Mouse (Mus musculus) forebrain, embryonic 11.5 days (tissue): ENCODE measurements around the gene Baiap2. TPM values are rescaled to one million over a fixed set of nuclear protein-coding genes. Genes with fewer than 3 reads are reported as not detected.

Experiments used
- ATAC-seq: fragments of 200-750 bp; cut with Nextera tagmentation; replicated peaks from 2 replicates; pipeline ENCODE4 v1.8.0; 2017; ENCODE audit warnings: moderate TSS enrichment; ENCODE audit not compliant: low FRiP score
- DNase-seq: peaks from one replicate; pipeline ENCODE4 v3.0.0-alpha.2; 2017; ENCODE audit warnings: low spot score
- H3K27ac ChIP-seq: fragments of 300-500 bp; sonication (generic); 2 replicates; pipeline ENCODE4 v1.5.1; 2014; ENCODE audit warnings: low read depth, low read length
- H3K27me3 ChIP-seq: fragments of 300-500 bp; sonication (generic); 2 replicates; pipeline ENCODE4 v1.6.1; 2014; ENCODE audit warnings: mild to moderate bottlenecking, low read length, mixed read lengths; ENCODE audit not compliant: control insufficient read depth, insufficient read depth
- H3K36me3 ChIP-seq: fragments of 300-500 bp; sonication (generic); 2 replicates; pipeline ENCODE4 v1.6.1; 2014; ENCODE audit warnings: mild to moderate bottlenecking, low read length, moderate library complexity, mixed read lengths; ENCODE audit not compliant: control insufficient read depth, insufficient read depth
- H3K4me1 ChIP-seq: fragments of 300-500 bp; sonication (generic); replicated peaks from 2 replicates; pipeline ENCODE4 v1.6.1; 2014; ENCODE audit warnings: low read length, mixed read lengths; ENCODE audit not compliant: control insufficient read depth, insufficient read depth
- H3K4me2 ChIP-seq: fragments of 300-500 bp; sonication (generic); 2 replicates; pipeline ENCODE4 v1.6.1; 2014; ENCODE audit warnings: low read depth, mild to moderate bottlenecking, low read length, moderate library complexity, mixed read lengths; ENCODE audit not compliant: severe bottlenecking
- H3K4me3 ChIP-seq: fragments of 300-500 bp; sonication (generic); 2 replicates; pipeline ENCODE4 v1.5.1; 2014; ENCODE audit warnings: low read depth, low read length
- H3K9ac ChIP-seq: fragments of 300-500 bp; sonication (generic); 2 replicates; pipeline ENCODE4 v1.6.1; 2014; ENCODE audit warnings: low read length
- H3K9me3 ChIP-seq: fragments of 300-500 bp; sonication (generic); 2 replicates; pipeline ENCODE4 v1.6.1; 2016; ENCODE audit warnings: low read length, mixed read lengths; ENCODE audit not compliant: control insufficient read depth
- WGBS: fragments of 180-500 bp; shearing (Covaris S2); extraction: QIAGEN DNeasy Blood & Tissue Kit; methylation state at CpG from one replicate; pipeline ENCODE4 v1.1.7; 2014; 5-methylcytosine and 5-hydroxymethylcytosine counted together
- polyA plus RNA-seq: library from polyadenylated mRNA; unstranded; fragments of >200 nt; fragmentation: Nextera tagmentation; extraction: Ambion mirVana; gene quantifications from 2 replicates; pipeline ENCODE4 v1.2.1, GENCODE M21; 2014

The Baiap2 gene
- polyA plus RNA-seq, 1 experiment from 2014 or later: 10.4 TPM

DNA sequence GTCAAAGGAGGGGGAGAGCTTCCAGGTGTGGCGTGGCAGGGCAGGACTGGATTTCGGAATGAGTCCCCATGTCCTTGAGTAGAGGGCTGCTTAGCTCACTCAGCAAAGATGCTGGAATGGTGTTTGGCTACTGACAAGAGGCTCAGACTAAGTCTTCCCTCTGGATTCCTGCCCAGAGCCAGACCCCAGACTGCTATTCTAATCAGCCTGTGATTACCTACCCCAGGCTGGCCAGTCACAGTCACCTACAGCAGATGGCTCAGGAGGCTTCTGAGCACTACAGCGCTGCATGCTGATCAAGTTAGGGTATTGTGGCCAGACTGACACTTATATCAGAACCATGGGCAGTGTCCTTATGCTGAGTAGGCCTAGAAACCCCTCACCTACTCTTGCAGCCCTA is 39.7 kb downstream of the Baiap2 start:
- DNase-seq: no peak
- H3K4me3 ChIP-seq: no peak overlapping the region
- H3K27ac ChIP-seq: no peak overlapping the region
- ATAC-seq: no peak
- no peak overlapping the region for H3K9ac ChIP-seq
- H3K27me3 ChIP-seq: no peaks in the 10 kb centered on the region
- 93% methylated on average over 3 of the region's 3 CpGs for WGBS
- H3K4me2 ChIP-seq: no peak overlapping the region
- no peaks in the 10 kb centered on the region for H3K9me3 ChIP-seq
- H3K36me3 ChIP-seq: no peaks in the 10 kb centered on the region
- H3K4me1 ChIP-seq: no peaks in the 10 kb centered on the region

- Histone ChIP-seq H3K27me3 (no peaks in the 10 kb centered on the region), H3K4me1 (no peaks in the 10 kb centered on the region), H3K4me2 (no peak overlapping the region), H3K27ac (no peak overlapping the region), H3K36me3 (no peaks in the 10 kb centered on the region), H3K9ac (no peak overlapping the region), H3K9me3 (no peaks in the 10 kb centered on the region), H3K4me3 (no peak overlapping the region)
- no peak for DNase-seq
- WGBS: 94% methylated on average over 2 of the region's 2 CpGs
- no peak for ATAC-seq
These were observed 40.6 kb downstream of the Baiap2 start for GRCm38 (mm10) chr11:119983151-119983550.

GRCm38 (mm10) chr11:119986751-119987425 is 44.3 kb downstream of the Baiap2 start:
- Histone ChIP-seq H3K9me3 (no peaks in the 10 kb centered on the region), H3K9ac (no peak overlapping the region), H3K4me2 (no peak overlapping the region), H3K4me1 (peaks cover 8% of the 10 kb centered on the region), H3K4me3 (no peak overlapping the region), H3K27ac (no peak overlapping the region), H3K36me3 (no peaks in the 10 kb centered on the region), H3K27me3 (no peaks in the 10 kb centered on the region)
- ATAC-seq (no peak), DNase-seq (no peak)
- WGBS: 87% methylated on average over 9 of the region's 9 CpGs

- H3K9ac ChIP-seq: no peak overlapping the region
- WGBS: 77% methylated on average over 7 of the region's 7 CpGs
- ATAC-seq (no peak), DNase-seq (no peak)
- peaks cover 8% of the 10 kb centered on the region for H3K4me1 ChIP-seq
- H3K4me3 ChIP-seq: no peak overlapping the region
- H3K9me3 ChIP-seq: no peaks in the 10 kb centered on the region
- H3K4me2 ChIP-seq: no peak overlapping the region
- no peak overlapping the region for H3K27ac ChIP-seq
- no peaks in the 10 kb centered on the region for H3K36me3 ChIP-seq
- no peaks in the 10 kb centered on the region for H3K27me3 ChIP-seq
These were observed 45.3 kb downstream of the Baiap2 start for GRCm38 (mm10) chr11:119987876-119988275.

- H3K9ac ChIP-seq: no peak overlapping the region
- no peak overlapping the region for H3K27ac ChIP-seq
- WGBS: 90% methylated on average over 7 of the region's 7 CpGs
- DNase-seq (no peak), ATAC-seq (no peak)
- no peaks in the 10 kb centered on the region for H3K36me3 ChIP-seq
- no peaks in the 10 kb centered on the region for H3K27me3 ChIP-seq
- peaks cover 8% of the 10 kb centered on the region for H3K4me1 ChIP-seq
- no peaks in the 10 kb centered on the region for H3K9me3 ChIP-seq
- no peak overlapping the region for H3K4me2 ChIP-seq
- H3K4me3 ChIP-seq: no peak overlapping the region
These were observed 45.8 kb downstream of the Baiap2 start for GRCm38 (mm10) chr11:119988391-119988790.

DNA sequence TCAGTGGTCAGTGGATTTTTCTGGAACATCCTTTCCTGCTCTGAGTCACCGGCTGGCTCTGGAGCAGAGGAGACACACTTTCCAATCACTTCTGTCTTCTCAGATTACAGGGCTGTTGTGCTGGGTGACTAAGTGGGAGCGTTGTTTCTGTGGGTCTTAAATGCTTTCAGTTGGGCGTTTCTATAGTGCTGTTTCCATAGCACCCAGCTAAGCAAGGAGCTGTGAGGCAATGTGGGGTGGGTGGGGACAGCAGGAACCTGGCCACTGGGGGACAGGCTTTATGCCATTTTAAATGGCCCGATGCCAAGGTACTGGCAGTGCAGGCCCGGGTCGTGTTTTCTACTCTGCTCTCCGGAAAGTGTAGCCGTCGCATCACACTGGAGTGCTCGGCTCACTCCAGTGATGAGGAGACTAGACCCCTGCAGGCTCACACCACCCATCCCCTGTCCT is 46.6 kb downstream of the Baiap2 start:
- H3K4me2 ChIP-seq: no peak overlapping the region
- peaks cover 8% of the 10 kb centered on the region for H3K4me1 ChIP-seq
- ATAC-seq: peak; percentile 42; the same call in 1 of the 2 replicates
- H3K27ac ChIP-seq: no peak overlapping the region
- no peaks in the 10 kb centered on the region for H3K27me3 ChIP-seq
- no peak for DNase-seq
- no peak overlapping the region for H3K9ac ChIP-seq
- 40% methylated on average over 10 of the region's 10 CpGs for WGBS
- H3K4me3 ChIP-seq: no peak overlapping the region
- H3K36me3 ChIP-seq: no peaks in the 10 kb centered on the region
- H3K9me3 ChIP-seq: no peaks in the 10 kb centered on the region

DNA sequence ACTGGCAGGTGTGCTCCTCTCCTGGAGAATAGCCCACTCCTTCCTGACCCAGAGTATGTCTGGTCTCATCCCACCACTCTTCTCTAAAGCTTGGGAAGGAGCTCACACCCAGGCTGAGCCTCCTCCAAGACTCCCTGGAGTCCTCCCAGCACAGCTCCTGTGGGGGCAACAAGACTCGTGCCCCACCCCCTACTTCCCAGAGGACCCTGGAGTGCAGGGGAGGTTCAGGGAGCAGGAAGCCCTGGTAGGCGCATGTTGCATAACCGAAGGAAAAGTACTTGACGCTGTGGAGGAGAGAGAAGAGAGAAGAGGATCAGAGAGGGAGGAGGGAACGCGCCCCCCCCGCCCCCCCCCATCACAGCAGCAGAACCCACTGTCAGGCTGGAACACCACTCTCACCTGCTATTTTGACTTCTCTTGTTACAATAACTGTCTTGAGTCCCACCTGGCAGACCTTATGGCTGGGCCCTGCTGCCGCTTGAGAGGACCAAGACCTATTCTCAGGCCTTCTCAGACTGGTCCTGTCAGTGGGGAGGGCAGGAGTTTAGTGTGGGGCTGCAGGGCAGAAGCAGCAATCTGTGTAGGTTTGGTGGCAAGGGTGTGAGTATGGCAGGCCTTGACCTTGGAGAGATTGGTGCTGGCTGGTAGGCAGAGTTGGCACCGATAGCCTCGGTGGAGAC is 48.2 kb downstream of the Baiap2 start:
- ATAC-seq: peak; percentile 59
- H3K4me2 ChIP-seq: no peak overlapping the region
- 60% methylated on average over 10 of the region's 10 CpGs for WGBS

GRCm38 (mm10) chr11:119991338-119991678 is 48.7 kb downstream of the Baiap2 start:
- Histone ChIP-seq H3K27ac (no peak overlapping the region), H3K4me2 (no peak overlapping the region), H3K4me1 (peaks cover 8% of the 10 kb centered on the region), H3K4me3 (no peak overlapping the region), H3K36me3 (no peaks in the 10 kb centered on the region), H3K9me3 (no peaks in the 10 kb centered on the region), H3K27me3 (no peaks in the 10 kb centered on the region), H3K9ac (no peak overlapping the region)
- ATAC-seq (peak; percentile 67), DNase-seq (peak; percentile 95)
- 14% methylated on average over 10 of the region's 10 CpGs for whole genome bisulfite sequencing

More for the DNA sequence above, 48.2 kb downstream of the Baiap2 start:
- Histone ChIP-seq H3K4me1 (peaks cover 8% of the 10 kb centered on the region), H3K9ac (no peak overlapping the region), H3K27ac (no peak overlapping the region), H3K36me3 (no peaks in the 10 kb centered on the region), H3K27me3 (no peaks in the 10 kb centered on the region), H3K9me3 (no peaks in the 10 kb centered on the region), H3K4me3 (no peak overlapping the region)
- no peak for DNase-seq

DNA sequence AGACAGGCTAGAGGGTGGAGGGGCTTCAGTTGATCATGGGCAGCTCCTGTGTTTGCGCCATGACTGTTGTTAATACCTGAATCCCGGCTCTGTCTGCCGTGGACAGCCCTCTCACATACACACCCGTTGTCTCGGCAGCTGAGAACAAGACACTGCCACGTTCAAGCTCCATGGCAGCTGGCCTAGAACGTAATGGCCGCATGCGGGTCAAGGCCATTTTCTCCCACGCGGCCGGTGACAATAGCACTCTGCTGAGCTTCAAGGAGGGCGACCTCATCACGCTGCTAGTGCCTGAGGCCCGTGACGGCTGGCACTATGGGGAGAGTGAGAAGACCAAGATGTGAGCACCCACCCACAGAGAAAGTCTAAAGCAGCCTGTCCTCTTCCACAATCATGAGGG is 54.8 kb downstream of the Baiap2 start:
- ATAC-seq: no peak

More for the DNA sequence above, 54.8 kb downstream of the Baiap2 start:
- Histone ChIP-seq H3K9me3 (no peaks in the 10 kb centered on the region), H3K4me1 (no peaks in the 10 kb centered on the region), H3K36me3 (no peaks in the 10 kb centered on the region), H3K4me2 (no peak overlapping the region), H3K27me3 (no peaks in the 10 kb centered on the region), H3K27ac (no peak overlapping the region), H3K9ac (no peak overlapping the region), H3K4me3 (no peak overlapping the region)
- no peak for DNase-seq
- 87% methylated on average over 16 of the region's 16 CpGs for WGBS
